Mouse (Mus musculus) forebrain, embryonic 10.5 days (tissue): ENCODE measurements around the gene Misp. TPM values are rescaled to one million over a fixed set of nuclear protein-coding genes. Genes with fewer than 3 reads are reported as not detected.

Experiments used
- DNase-seq: peaks from one replicate; pipeline ENCODE4 v3.0.0-alpha.2; 2017; ENCODE audit warnings: low spot score; ENCODE audit errors: extremely low spot score
- H3K27ac ChIP-seq: fragments of 300-500 bp; sonication (generic); 2 replicates; pipeline ENCODE4 v1.5.1; 2016; ENCODE audit warnings: mild to moderate bottlenecking
- H3K27me3 ChIP-seq: fragments of 300-500 bp; sonication (generic); 2 replicates; pipeline ENCODE4 v1.6.1; 2016; ENCODE audit warnings: mild to moderate bottlenecking; ENCODE audit not compliant: poor library complexity, severe bottlenecking
- H3K36me3 ChIP-seq: fragments of 300-500 bp; sonication (generic); replicated peaks from 2 replicates; pipeline ENCODE4 v1.6.1; 2016; ENCODE audit warnings: mild to moderate bottlenecking, moderate library complexity
- H3K4me1 ChIP-seq: fragments of 300-500 bp; sonication (generic); 2 replicates; pipeline ENCODE4 v1.6.1; 2016
- H3K4me3 ChIP-seq: fragments of 300-500 bp; sonication (generic); 2 replicates; pipeline ENCODE4 v1.5.1; 2016; ENCODE audit warnings: mild to moderate bottlenecking, moderate library complexity
- H3K9me3 ChIP-seq: fragments of 300-500 bp; sonication (generic); 2 replicates; pipeline ENCODE4 v1.6.1; 2016; ENCODE audit warnings: mild to moderate bottlenecking, moderate library complexity
- WGBS: fragments of 180-500 bp; shearing (Covaris S2); methylation state at CpG from one replicate; pipeline ENCODE4 v1.1.7; 2016; 5-methylcytosine and 5-hydroxymethylcytosine counted together
- polyA plus RNA-seq: library from polyadenylated mRNA; unstranded; fragments of >200 nt; fragmentation: Nextera tagmentation; extraction: Ambion mirVana; gene quantifications from 2 replicates; pipeline ENCODE4 v1.2.1, GENCODE M21; 2016

Gene Misp
- polyA plus RNA-seq, 1 experiment from 2014 or later = 1.0 TPM

GRCm38 (mm10) chr10:79783920-79784800, 36.6 kb upstream of the Misp start:
- Histone ChIP-seq H3K9me3 (no peaks in the 10 kb centered on the region), H3K4me3 (no peak overlapping the region), H3K27me3 (peaks cover 66% of the 10 kb centered on the region), H3K36me3 (no peaks in the 10 kb centered on the region), H3K4me1 (peaks cover 34% of the 10 kb centered on the region), H3K27ac (no peak overlapping the region)
- DNase-seq = no peak
- WGBS = 40% methylated on average over 27 of the region's 27 CpGs

GRCm38 (mm10) chr10:79788386-79789158, 32.2 kb upstream of the Misp start:
- no peaks in the 10 kb centered on the region for H3K9me3 ChIP-seq

GRCm38 (mm10) chr10:79789581-79789980, 31.2 kb upstream of the Misp start:
- peaks cover 21% of the 10 kb centered on the region for H3K27me3 ChIP-seq
- H3K36me3 ChIP-seq = no peaks in the 10 kb centered on the region
- H3K4me1 ChIP-seq = peaks cover 19% of the 10 kb centered on the region
- no peak overlapping the region for H3K27ac ChIP-seq
- no peak for DNase-seq
- no peak overlapping the region for H3K4me3 ChIP-seq
- no peaks in the 10 kb centered on the region for H3K9me3 ChIP-seq
- WGBS = 72% methylated on average over 2 of the region's 2 CpGs

More at GRCm38 (mm10) chr10:79788386-79789158, 32.2 kb upstream of the Misp start:
- Histone ChIP-seq H3K27me3 (peaks cover 31% of the 10 kb centered on the region), H3K36me3 (no peaks in the 10 kb centered on the region), H3K4me1 (peaks cover 13% of the 10 kb centered on the region), H3K27ac (no peak overlapping the region), H3K4me3 (no peak overlapping the region)
- peak; percentile 75 for DNase-seq
- whole genome bisulfite sequencing = 39% methylated on average over 7 of the region's 7 CpGs

- H3K27ac ChIP-seq = no peak within 1 kb of the TSS
- no peaks in the 10 kb centered on the region for H3K9me3 ChIP-seq
- peaks cover 26% of the 10 kb centered on the region for H3K4me1 ChIP-seq
- 0 out of 2 replicates have a peak, but pooled peaks cover 11% of the 10 kb centered on the region for H3K27me3 ChIP-seq
- no peak within 1 kb of the TSS for H3K4me3 ChIP-seq
- H3K36me3 ChIP-seq = peaks cover 2% of the 10 kb centered on the region
- DNase-seq = no peak
- WGBS = 89% methylated on average over 4 of the region's 4 CpGs
Observed at GRCm38 (mm10) chr10:79790861-79791260, 29.9 kb upstream of the Misp start, which contains the start of gene Prss57. Prss57 (minus strand) TSS chr10:79790961.

GRCm38 (mm10) chr10:79792339-79793040, 28.3 kb upstream of the Misp start:
- Histone ChIP-seq H3K4me3 (peak overlapping the region; percentile 88), H3K9me3 (no peaks in the 10 kb centered on the region), H3K36me3 (peaks cover 12% of the 10 kb centered on the region), H3K27me3 (0 out of 2 replicates have a peak, but pooled peaks cover 7% of the 10 kb centered on the region), H3K4me1 (peaks cover 41% of the 10 kb centered on the region), H3K27ac (peak overlapping the region; percentile 97; the same call in 1 of the 2 replicates)
- no peak for DNase-seq
- WGBS = 83% methylated on average over 5 of the region's 5 CpGs

- peak within 1 kb of the TSS; percentile 88 for H3K4me3 ChIP-seq
- WGBS = 5% methylated on average over 49 of the region's 51 CpGs
Observed at GRCm38 (mm10) chr10:79793051-79793737, 27.6 kb upstream of the Misp start, which contains the start of gene Palm. Palm (plus strand) TSS chr10:79793572.

GRCm38 (mm10) chr10:79793738-79794490, 26.9 kb upstream of the Misp start:
- peaks cover 12% of the 10 kb centered on the region for H3K36me3 ChIP-seq
- H3K4me1 ChIP-seq = peaks cover 42% of the 10 kb centered on the region
- peak; percentile 63 for DNase-seq
- H3K27ac ChIP-seq = peak overlapping the region; percentile 97
- no peaks in the 10 kb centered on the region for H3K9me3 ChIP-seq
- 0 out of 2 replicates have a peak, but pooled peaks cover 6% of the 10 kb centered on the region for H3K27me3 ChIP-seq
- WGBS = 2% methylated on average over 37 of the region's 38 CpGs
- peak overlapping the region; percentile 88 for H3K4me3 ChIP-seq

More at GRCm38 (mm10) chr10:79793051-79793737, 27.6 kb upstream of the Misp start, which contains the start of gene Palm:
- Histone ChIP-seq H3K9me3 (no peaks in the 10 kb centered on the region), H3K4me1 (peaks cover 42% of the 10 kb centered on the region), H3K36me3 (peaks cover 12% of the 10 kb centered on the region), H3K27me3 (0 out of 2 replicates have a peak, but pooled peaks cover 6% of the 10 kb centered on the region), H3K27ac (peak within 1 kb of the TSS; percentile 97)
- peak; percentile 72 for DNase-seq

GRCm38 (mm10) chr10:79794491-79794931, 26.3 kb upstream of the Misp start:
- Histone ChIP-seq H3K4me3 (peak overlapping the region; percentile 88), H3K4me1 (peaks cover 42% of the 10 kb centered on the region), H3K27ac (peak overlapping the region; percentile 97), H3K9me3 (no peaks in the 10 kb centered on the region), H3K36me3 (peaks cover 16% of the 10 kb centered on the region), H3K27me3 (0 out of 2 replicates have a peak, but pooled peaks cover 6% of the 10 kb centered on the region)
- WGBS = 6% methylated on average over 10 of the region's 10 CpGs
- no peak for DNase-seq

- no peak overlapping the region for H3K27ac ChIP-seq
- H3K4me1 ChIP-seq = peaks cover 50% of the 10 kb centered on the region
- H3K27me3 ChIP-seq = 0 out of 2 replicates have a peak, but pooled peaks cover 6% of the 10 kb centered on the region
- DNase-seq = no peak
- WGBS = 95% methylated on average over 3 of the region's 3 CpGs
- peaks cover 27% of the 10 kb centered on the region for H3K36me3 ChIP-seq
- peak overlapping the region; percentile 14; the same call in 1 of the 2 replicates for H3K4me3 ChIP-seq
- no peaks in the 10 kb centered on the region for H3K9me3 ChIP-seq
Observed at GRCm38 (mm10) chr10:79795905-79796304, 24.9 kb upstream of the Misp start.

GRCm38 (mm10) chr10:79797326-79797725, 23.5 kb upstream of the Misp start:
- no peak for DNase-seq
- peaks cover 64% of the 10 kb centered on the region for H3K4me1 ChIP-seq
- peaks cover 29% of the 10 kb centered on the region for H3K36me3 ChIP-seq
- WGBS = 68% methylated on average over 15 of the region's 15 CpGs
- H3K9me3 ChIP-seq = no peaks in the 10 kb centered on the region
- H3K27ac ChIP-seq = peak overlapping the region; percentile 52; the same call in 1 of the 2 replicates
- peak overlapping the region; percentile 19; the same call in 1 of the 2 replicates for H3K4me3 ChIP-seq
- 0 out of 2 replicates have a peak, but pooled peaks cover 6% of the 10 kb centered on the region for H3K27me3 ChIP-seq
